Mouse (Mus musculus) C3H10T1/2 (cell line): ENCODE results near the gene Olfr618. TPM values are rescaled to one million over a fixed set of nuclear protein-coding genes. Genes with fewer than 3 reads are reported as not detected.

Experiments
- polyA plus RNA-seq, 2 experiments: library from polyadenylated mRNA; unstranded; fragments of >200 nt; fragmentation: generic; extraction: Trizol; gene quantifications; one replicate each; pipeline ENCODE4 v1.2.1; 2012; ENCODE audit warnings: missing spikeins in 2 of 2

The Olfr618 gene
- polyA plus RNA-seq, result not detected

DNA sequence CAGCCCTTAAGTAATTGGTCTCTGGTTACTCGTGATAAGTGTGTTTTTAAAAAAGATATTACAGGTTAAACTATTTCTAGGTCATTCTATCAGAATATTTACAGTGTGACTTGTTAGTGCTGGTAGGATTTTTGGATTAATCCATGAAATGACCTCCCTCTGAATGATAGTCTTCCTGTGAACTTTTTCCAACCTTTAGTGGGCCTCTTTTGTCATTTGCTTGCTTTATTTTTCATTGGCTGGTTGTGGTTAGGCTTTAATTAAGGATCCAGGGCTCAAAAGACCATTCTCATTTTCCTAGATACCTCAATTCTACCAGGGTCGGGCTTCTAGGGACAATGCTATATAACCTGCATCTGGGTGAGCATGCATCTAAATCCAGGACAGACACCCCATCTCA is at the start of gene Olfr618:
TSS of gene Olfr618 (plus strand) at position 301 of the 400 bp plus-strand sequence.

DNA sequence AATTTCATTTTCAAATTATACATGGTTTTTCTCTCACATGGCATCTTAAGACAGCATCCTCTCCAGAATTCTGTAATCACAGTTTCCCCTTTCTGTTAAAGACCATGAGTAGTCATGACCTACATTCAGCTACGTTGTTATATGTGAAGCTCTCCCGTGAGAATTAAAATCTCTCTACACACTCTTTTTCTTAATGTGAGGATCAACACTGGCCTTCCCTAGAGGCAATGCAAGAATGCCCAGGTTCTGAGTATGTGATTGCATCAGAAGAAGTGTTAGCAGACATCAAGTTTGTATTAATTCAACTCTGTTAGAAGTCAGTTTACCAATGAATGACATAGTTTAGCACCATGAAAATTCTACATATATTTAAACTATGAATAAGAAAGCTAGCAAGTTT is 47.3 kb upstream of the Olfr618 start, which contains the start of gene Olfr612:
TSS of gene Olfr612 (minus strand) at position 101 of the 400 bp plus-strand sequence.

DNA sequence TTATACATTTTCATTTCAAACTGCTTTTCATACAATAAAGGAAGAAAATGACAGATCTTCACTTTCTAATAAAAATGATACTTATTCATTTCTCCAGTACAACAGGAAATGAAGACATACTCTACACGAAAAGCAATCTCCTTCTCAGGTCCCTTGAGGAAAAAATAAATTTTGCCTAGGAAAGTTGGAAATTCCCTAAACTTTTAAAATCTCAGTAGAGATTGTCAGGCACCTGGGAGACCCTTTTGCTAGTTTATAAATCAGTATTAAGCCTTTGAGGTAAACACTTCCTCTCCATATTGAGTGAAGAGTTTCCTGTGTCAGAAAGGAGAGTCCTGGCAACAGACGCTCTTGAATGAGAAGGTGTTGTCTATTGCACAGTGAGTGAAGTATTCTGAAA is 42.1 kb upstream of the Olfr618 start, which contains the start of gene Olfr613:
TSS of gene Olfr613 (plus strand) at position 301 of the 400 bp plus-strand sequence.

DNA sequence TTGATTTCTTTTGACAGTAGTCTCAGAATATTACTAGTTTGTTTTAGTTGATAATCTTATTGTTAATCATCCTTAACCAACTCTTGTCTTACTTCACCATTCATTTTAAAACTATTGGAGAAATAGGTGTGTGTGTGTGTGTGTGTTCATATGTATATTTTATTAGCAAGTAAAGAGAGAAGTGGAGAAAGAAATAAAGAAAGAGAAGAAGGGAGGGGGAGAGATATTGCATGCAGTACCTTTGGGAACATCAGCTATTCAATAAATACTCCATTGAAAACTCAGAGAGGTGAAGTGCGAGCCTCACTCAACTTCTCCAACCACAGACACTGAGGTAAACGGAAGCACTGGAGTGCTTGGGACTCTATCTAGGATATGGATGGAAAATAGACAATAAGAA is 34.1 kb upstream of the Olfr618 start, which contains the start of gene Olfr615:
TSS of gene Olfr615 (plus strand) at position 301 of the 400 bp plus-strand sequence.

DNA sequence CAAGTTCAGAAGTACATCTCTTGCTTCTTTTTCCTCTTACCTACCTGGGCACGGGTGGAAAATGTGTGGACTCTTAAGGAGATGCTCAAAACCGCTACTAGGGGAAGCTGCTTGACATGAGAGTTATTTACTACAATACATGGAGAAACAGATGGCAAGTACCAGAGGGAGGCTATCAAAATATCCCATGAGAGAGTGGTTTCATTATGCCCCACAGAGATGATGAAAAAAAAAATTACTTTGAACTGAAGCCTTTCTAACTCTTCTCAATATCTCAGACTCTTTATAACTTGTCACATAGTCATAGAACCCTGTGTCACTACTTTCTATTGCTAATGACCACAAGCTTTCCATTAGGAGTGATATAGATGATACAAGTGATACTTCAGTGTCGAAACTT is 20.9 kb upstream of the Olfr618 start, which contains the start of gene Olfr616:
TSS of gene Olfr616 (minus strand) at position 101 of the 400 bp plus-strand sequence.

DNA sequence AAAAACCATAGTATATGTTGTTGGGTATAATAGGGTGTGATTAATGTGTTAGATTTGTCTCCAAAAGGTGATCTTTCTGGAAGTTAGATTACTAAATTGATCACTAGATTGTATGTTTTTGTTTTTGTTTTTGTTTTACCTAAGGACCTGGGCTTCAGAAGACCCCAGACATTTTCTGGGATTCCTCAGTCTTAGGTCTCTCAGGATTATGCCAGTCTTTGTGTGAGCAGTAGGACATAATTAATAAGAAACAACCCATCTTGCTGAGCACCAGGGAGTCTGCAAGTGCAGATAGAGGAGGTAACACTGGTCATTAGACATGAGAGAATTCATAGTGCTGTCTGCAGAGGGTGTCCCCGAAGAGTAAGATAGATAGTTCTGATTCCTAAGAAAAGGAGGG is 17.1 kb upstream of the Olfr618 start, which contains the start of gene Olfr617:
TSS of gene Olfr617 (plus strand) at position 301 of the 400 bp plus-strand sequence.

DNA sequence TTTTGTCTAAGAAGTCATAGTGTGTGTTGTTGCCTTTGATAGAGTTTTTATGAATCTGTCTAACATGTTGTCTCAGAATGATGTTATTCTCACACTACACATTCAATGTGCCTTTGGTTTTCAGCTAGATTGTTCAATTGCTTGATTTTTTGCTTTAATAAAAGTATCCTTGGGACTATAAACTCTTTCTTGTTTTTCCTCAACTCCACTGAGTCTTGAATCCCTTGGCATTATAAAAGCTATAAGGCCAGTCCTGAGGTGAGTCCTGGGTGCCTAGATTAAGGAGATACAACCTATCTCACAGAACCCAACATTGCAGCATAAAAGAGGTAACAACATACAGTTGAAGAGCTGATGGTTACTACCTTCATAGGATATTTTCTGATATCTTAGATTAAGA is 10.4 kb downstream of the Olfr618 start, which contains the start of gene Olfr619:
TSS of gene Olfr619 (plus strand) at position 301 of the 400 bp plus-strand sequence.

DNA sequence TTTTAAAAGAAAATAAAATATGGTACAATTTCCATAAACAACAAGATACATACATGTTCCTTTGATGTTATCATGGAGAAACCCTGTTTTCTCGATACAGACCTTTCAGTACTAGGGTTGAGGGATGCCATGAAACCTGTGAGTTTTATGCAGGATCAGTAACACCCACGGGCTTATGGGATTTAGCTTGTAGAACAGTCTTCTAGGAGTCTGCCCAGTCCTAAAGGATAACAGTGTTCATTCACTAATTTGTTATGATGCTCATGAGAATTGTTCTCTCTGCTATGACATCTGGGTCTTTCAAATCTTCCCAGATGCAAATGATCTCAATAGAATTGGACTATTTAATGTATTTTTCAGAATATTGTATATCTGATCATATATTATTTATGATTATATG is 22.5 kb downstream of the Olfr618 start, which contains the start of gene Olfr620:
TSS of gene Olfr620 (minus strand) at position 101 of the 400 bp plus-strand sequence.

DNA sequence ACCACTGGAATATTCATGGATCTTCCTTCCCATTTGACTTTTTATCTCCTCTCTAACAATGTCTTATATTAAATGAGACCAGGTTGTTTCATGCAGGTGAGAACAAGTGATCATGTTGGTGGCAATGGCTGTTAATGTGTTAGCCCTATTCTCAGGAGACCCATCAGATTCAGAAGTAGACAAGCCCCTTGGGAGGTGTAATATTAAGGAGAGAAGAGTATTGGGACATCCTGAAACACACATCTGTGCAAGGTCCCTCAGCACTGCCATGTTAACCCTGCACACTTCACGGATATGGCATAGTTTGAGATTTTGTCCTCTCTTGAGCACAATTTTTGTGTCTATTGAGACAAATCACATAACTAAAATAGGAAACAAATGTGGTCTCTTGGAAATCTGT is 52.7 kb downstream of the Olfr618 start, which contains the start of gene Olfr622:
TSS of gene Olfr622 (minus strand) at position 101 of the 400 bp plus-strand sequence.

Other genes with a start within 250 kb of the Olfr618 start
- gene Olfr600, start 240.4 kb upstream of the Olfr618 start, polyA plus RNA-seq, result not detected
- gene Olfr601, start 227.4 kb upstream of the Olfr618 start, polyA plus RNA-seq, result not detected
- not detected for gene Olfr603, start 203.9 kb upstream of the Olfr618 start, polyA plus RNA-seq
- not detected for gene Usp17lc, start 175.0 kb upstream of the Olfr618 start, polyA plus RNA-seq
- gene Olfr605, start 144.7 kb upstream of the Olfr618 start, polyA plus RNA-seq, result not detected
- not detected for gene Olfr606, start 141.1 kb upstream of the Olfr618 start, polyA plus RNA-seq
- gene Olfr607, start 126.0 kb upstream of the Olfr618 start, polyA plus RNA-seq, result not detected
- not detected for gene Olfr608, start 120.2 kb upstream of the Olfr618 start, polyA plus RNA-seq
- not detected for gene Olfr609, start 92.0 kb upstream of the Olfr618 start, polyA plus RNA-seq
- not detected for gene Olfr610, start 78.0 kb upstream of the Olfr618 start, polyA plus RNA-seq
- not detected for gene Olfr611, start 69.3 kb upstream of the Olfr618 start, polyA plus RNA-seq
- gene Olfr612, start 47.4 kb upstream of the Olfr618 start, polyA plus RNA-seq, result not detected
- gene Olfr613, start 42.0 kb upstream of the Olfr618 start, polyA plus RNA-seq, result not detected
- not detected for gene Olfr615, start 34.0 kb upstream of the Olfr618 start, polyA plus RNA-seq
- not detected for gene Olfr616, start 21.0 kb upstream of the Olfr618 start, polyA plus RNA-seq
- gene Olfr617, start 17.0 kb upstream of the Olfr618 start, polyA plus RNA-seq, result not detected
- gene Olfr619, start 10.5 kb downstream of the Olfr618 start, polyA plus RNA-seq, result not detected
- not detected for gene Olfr620, start 22.4 kb downstream of the Olfr618 start, polyA plus RNA-seq
- not detected for gene Olfr622, start 52.6 kb downstream of the Olfr618 start, polyA plus RNA-seq
- not detected for gene Olfr623, start 73.6 kb downstream of the Olfr618 start, polyA plus RNA-seq
- not detected for gene Olfr624, start 81.1 kb downstream of the Olfr618 start, polyA plus RNA-seq
- gene Olfr625-ps1, start 92.6 kb downstream of the Olfr618 start, polyA plus RNA-seq, result not detected
- gene Olfr243, start 124.6 kb downstream of the Olfr618 start, polyA plus RNA-seq, result not detected
- not detected for gene Olfr628, start 140.3 kb downstream of the Olfr618 start, polyA plus RNA-seq
- not detected for gene Olfr629, start 154.8 kb downstream of the Olfr618 start, polyA plus RNA-seq
- gene Olfr630, start 167.2 kb downstream of the Olfr618 start, polyA plus RNA-seq, result not detected
- not detected for gene Olfr69, start 181.5 kb downstream of the Olfr618 start, polyA plus RNA-seq
- not detected for gene Olfr68, start 189.6 kb downstream of the Olfr618 start, polyA plus RNA-seq
- not detected for gene Olfr67, start 201.7 kb downstream of the Olfr618 start, polyA plus RNA-seq
- gene Hbb-bt, start 223.9 kb downstream of the Olfr618 start, polyA plus RNA-seq, result not detected
- not detected for gene Hbb-bs, start 238.0 kb downstream of the Olfr618 start, polyA plus RNA-seq